Mouse (Mus musculus) C2C12 (cell line): ENCODE data around the gene Tnnc1. TPM values are rescaled to one million over a fixed set of nuclear protein-coding genes. Genes with fewer than 3 reads are reported as not detected.

Experiments used
- H3K27me3 ChIP-seq: one replicate; pipeline ENCODE4 v1.6.1; 2011; ENCODE audit not compliant: control insufficient read depth, insufficient read depth, insufficient read length
- H3K36me3 ChIP-seq: one replicate; pipeline ENCODE4 v1.6.1; 2011; ENCODE audit not compliant: control insufficient read depth, insufficient read depth
- H3K4me3 ChIP-seq: one replicate; pipeline ENCODE4 v1.5.1; 2011; ENCODE audit warnings: mild to moderate bottlenecking, control low read depth; ENCODE audit not compliant: poor library complexity, insufficient read depth, severe bottlenecking
- H3K79me2 ChIP-seq: one replicate; pipeline ENCODE4 v1.6.1; 2011; ENCODE audit not compliant: control insufficient read depth, insufficient read depth
- H3K79me3 ChIP-seq: one replicate; pipeline ENCODE4 v1.6.1; 2011; ENCODE audit warnings: low read depth, control low read depth
- H3ac ChIP-seq: one replicate; pipeline ENCODE3; 2011; ENCODE audit warnings: low read depth; ENCODE audit not compliant: control insufficient read depth, insufficient read length
- CEBPB ChIP-seq: IDR thresholded peaks from one replicate; pipeline ENCODE4 v1.6.1; 2011; ENCODE audit warnings: low read depth, mild to moderate bottlenecking, control low read depth, moderate library complexity
- CTCF ChIP-seq: IDR thresholded peaks from one replicate; pipeline ENCODE4 v1.5.1; 2011; ENCODE audit not compliant: control insufficient read depth, insufficient read depth, insufficient read length
- FOSL1 ChIP-seq: IDR thresholded peaks from one replicate; pipeline ENCODE4 v1.8.0; 2011; ENCODE audit warnings: mild to moderate bottlenecking, low read length; ENCODE audit not compliant: poor library complexity, insufficient read depth, severe bottlenecking
- MAX ChIP-seq: IDR thresholded peaks from one replicate; pipeline ENCODE4 v1.6.1; 2011; ENCODE audit warnings: mild to moderate bottlenecking, control low read depth
- MYOD1 ChIP-seq: IDR thresholded peaks from one replicate; pipeline ENCODE4 v1.6.1; 2011; ENCODE audit warnings: low read depth; ENCODE audit not compliant: control insufficient read depth, insufficient read length
- MYOG ChIP-seq: IDR thresholded peaks from one replicate; pipeline ENCODE4 v1.6.1; 2011; ENCODE audit not compliant: control insufficient read depth, insufficient read length; ENCODE audit errors: extremely low read depth
- USF1 ChIP-seq: IDR thresholded peaks from one replicate; pipeline ENCODE4 v1.6.1; 2011; ENCODE audit warnings: low read depth, mild to moderate bottlenecking, control low read depth, moderate library complexity
- polyA plus RNA-seq: library from polyadenylated mRNA; unstranded; fragments of >200 nt; fragmentation: generic; extraction: Trizol; gene quantifications from one replicate; pipeline ENCODE4 v1.2.1, GENCODE M21; 2012; ENCODE audit warnings: missing spikeins

Gene Tnnc1
- polyA plus RNA-seq, 1 experiment: 21.0 TPM

DNA sequence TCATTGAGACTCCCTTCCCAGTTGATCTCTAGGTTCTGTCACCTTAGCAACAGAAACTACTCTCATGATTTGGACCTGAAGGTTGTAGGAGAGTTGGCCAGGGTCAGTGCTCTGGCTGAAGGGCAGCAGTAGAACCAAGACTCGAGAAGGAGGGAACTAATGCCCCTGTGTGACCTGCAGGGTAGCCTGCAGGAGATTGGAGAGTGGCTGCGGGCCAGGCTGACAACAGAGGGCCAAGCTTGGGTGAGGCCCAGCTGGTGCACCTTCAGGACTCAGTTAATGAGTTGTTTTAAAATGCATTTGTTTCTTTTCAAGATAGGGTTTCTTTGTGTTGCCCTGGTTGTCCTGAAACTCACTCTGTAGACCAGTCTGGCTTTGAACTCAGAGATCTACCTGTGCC is 43.1 kb upstream of the Tnnc1 start:
- Histone ChIP-seq H3K27me3 (no peaks in the 10 kb centered on the region), H3K79me2 (no peaks in the 10 kb centered on the region), H3ac (no peak overlapping the region), H3K79me3 (no peaks in the 10 kb centered on the region), H3K4me3 (no peak overlapping the region), H3K36me3 (no peaks in the 10 kb centered on the region)
- TF ChIP-seq MAX: no peak
- no peak for TF ChIP-seq USF1
- TF ChIP-seq MYOD1: no peak
- no peak for TF ChIP-seq MYOG
- no peak for TF ChIP-seq CTCF
- TF ChIP-seq FOSL1: no peak
- no peak for TF ChIP-seq CEBPB

DNA sequence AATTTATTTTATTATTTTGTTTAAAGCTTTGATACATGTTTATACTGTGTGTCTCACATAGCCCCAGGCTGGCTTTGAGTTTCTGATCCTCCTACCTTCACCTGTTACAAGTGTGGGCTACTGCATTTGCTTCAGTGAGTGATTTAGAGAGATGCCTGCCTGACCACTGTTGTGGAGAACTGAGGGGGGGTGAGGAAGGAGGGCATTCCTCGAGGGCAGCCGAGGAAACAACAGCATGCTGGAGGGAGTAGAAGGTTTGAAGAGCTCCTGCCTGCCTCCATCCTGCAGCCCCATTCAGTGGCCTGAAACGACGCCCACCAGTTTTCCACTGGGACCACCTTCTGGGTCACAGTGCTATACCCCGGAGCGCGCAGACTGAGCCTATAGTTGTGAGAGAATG is 42.7 kb upstream of the Tnnc1 start:
- no peak for TF ChIP-seq CTCF
- Histone ChIP-seq H3K36me3 (no peaks in the 10 kb centered on the region), H3ac (no peak overlapping the region), H3K4me3 (no peak overlapping the region), H3K27me3 (no peaks in the 10 kb centered on the region), H3K79me2 (no peaks in the 10 kb centered on the region), H3K79me3 (no peaks in the 10 kb centered on the region)

GRCm38 (mm10) chr14:31165991-31166630 is 42.0 kb upstream of the Tnnc1 start:
- H3K4me3 ChIP-seq: no peak overlapping the region
- no peaks in the 10 kb centered on the region for H3K79me2 ChIP-seq
- TF ChIP-seq MYOD1: no peak
- TF ChIP-seq CTCF: no peak
- TF ChIP-seq FOSL1: no peak
- TF ChIP-seq MAX: no peak
- no peak for TF ChIP-seq USF1
- TF ChIP-seq MYOG: no peak
- TF ChIP-seq CEBPB: no peak

GRCm38 (mm10) chr14:31166827-31167226 is 41.3 kb upstream of the Tnnc1 start:
- H3K79me3 ChIP-seq: no peaks in the 10 kb centered on the region
- H3K27me3 ChIP-seq: no peaks in the 10 kb centered on the region
- H3K4me3 ChIP-seq: no peak overlapping the region
- no peaks in the 10 kb centered on the region for H3K79me2 ChIP-seq
- H3ac ChIP-seq: no peak overlapping the region
- H3K36me3 ChIP-seq: peaks cover 13% of the 10 kb centered on the region
- TF ChIP-seq USF1: no peak
- TF ChIP-seq FOSL1: no peak

More at GRCm38 (mm10) chr14:31165991-31166630, 42.0 kb upstream of the Tnnc1 start:
- Histone ChIP-seq H3ac (no peak overlapping the region), H3K79me3 (no peaks in the 10 kb centered on the region), H3K27me3 (no peaks in the 10 kb centered on the region), H3K36me3 (peaks cover 6% of the 10 kb centered on the region)

GRCm38 (mm10) chr14:31168425-31168824 is 39.7 kb upstream of the Tnnc1 start, which contains the start of gene Stab1:
Gene Stab1, minus strand, starts transcription at chr14:31168641.
- no peak within 1 kb of the TSS for H3K4me3 ChIP-seq
- no peaks in the 10 kb centered on the region for H3K79me3 ChIP-seq
- no peaks in the 10 kb centered on the region for H3K79me2 ChIP-seq
- peaks cover 29% of the 10 kb centered on the region for H3K36me3 ChIP-seq
- TF ChIP-seq USF1 (no peak), CEBPB (no peak), MAX (no peak), FOSL1 (no peak), MYOD1 (no peak), MYOG (no peak), CTCF (no peak)
- no peaks in the 10 kb centered on the region for H3K27me3 ChIP-seq
- H3ac ChIP-seq: no peak within 1 kb of the TSS

DNA sequence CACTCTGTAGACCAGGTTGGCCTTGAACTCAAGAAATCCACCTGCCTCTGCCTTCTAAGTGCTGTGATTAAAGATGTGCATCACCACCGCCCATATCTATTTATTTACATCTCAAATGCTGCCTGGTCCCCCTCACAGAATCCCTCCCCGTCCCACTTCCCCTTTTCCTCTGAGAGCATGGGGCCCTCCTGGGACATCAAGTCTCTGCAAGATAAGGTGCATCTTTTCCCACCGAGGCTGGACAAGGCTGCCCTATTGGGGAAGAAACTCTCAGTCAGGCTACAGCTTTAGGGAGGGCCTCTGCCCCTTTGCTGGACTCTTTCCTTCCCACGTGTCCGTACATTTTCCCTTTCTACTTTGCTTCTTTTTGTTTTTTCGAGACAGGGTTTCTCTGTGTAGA is 38.6 kb upstream of the Tnnc1 start:
- H3K27me3 ChIP-seq: no peaks in the 10 kb centered on the region
- no peak overlapping the region for H3ac ChIP-seq
- H3K4me3 ChIP-seq: no peak overlapping the region
- TF ChIP-seq CEBPB (no peak), MYOG (no peak), CTCF (no peak), MAX (no peak), FOSL1 (no peak), MYOD1 (no peak), USF1 (no peak)
- H3K79me2 ChIP-seq: no peaks in the 10 kb centered on the region
- H3K36me3 ChIP-seq: peaks cover 37% of the 10 kb centered on the region
- H3K79me3 ChIP-seq: no peaks in the 10 kb centered on the region
